Mouse (Mus musculus): ENCODE data around the gene Pdgfa.

DNA sequence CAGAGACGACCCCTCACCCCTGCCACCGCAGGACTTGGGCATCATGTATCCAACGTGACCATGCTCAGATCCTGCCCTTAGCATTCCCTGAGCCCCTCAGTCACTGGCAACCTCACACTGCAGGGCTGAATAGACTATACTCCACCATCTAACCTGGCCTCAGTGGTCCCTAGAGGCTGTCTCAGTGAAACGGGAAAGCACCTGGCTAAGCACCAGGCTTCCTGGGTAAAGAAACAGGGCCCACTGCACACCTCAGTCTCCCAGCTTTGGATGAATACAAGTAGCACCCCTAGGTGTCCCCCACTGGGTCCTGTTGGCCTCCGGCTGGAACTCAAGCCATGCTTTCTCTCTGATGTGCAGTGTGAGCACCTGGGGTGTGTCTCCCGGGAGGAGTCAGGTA lies 23.7 kb downstream of the Pdgfa start:
- no peak for TF ChIP-seq CTCF (IDR thresholded peaks at IDR 0.05; ENCODE audit: control insufficient read depth, insufficient read depth, insufficient read length)
- no peak for TF ChIP-seq USF1 (IDR thresholded peaks at IDR 0.05; ENCODE audit: low read depth)
- no peak for TF ChIP-seq MYOD1 (IDR thresholded peaks at IDR 0.05; ENCODE audit: control insufficient read depth, insufficient read length, low read depth)
- no peak for TF ChIP-seq FOSL1 (IDR thresholded peaks at IDR 0.05; ENCODE audit: insufficient read depth, low read length, poor library complexity, severe bottlenecking)
- no peak for TF ChIP-seq CEBPB (IDR thresholded peaks at IDR 0.05; ENCODE audit: low read depth)
- TF ChIP-seq MAX (IDR thresholded peaks at IDR 0.05), result no peak

All from C2C12 (cell line).